Mouse (Mus musculus) small intestine, adult 2 months (tissue): Measurements from ENCODE around the gene Pias1. TPM values are rescaled to one million over a fixed set of nuclear protein-coding genes. Genes with fewer than 3 reads are reported as not detected.

Experiments used
- H3K27ac ChIP-seq: fragments of 200-500 bp; 2 replicates; pipeline ENCODE4 v1.5.1; 2012; ENCODE audit warnings: low read depth, low read length, control low read depth, inconsistent platforms; ENCODE audit not compliant: insufficient read depth
- H3K27me3 ChIP-seq: fragments of 200-500 bp; 2 replicates; pipeline ENCODE4 v1.6.1; 2012; ENCODE audit warnings: mild to moderate bottlenecking, moderate library complexity, low read length, inconsistent platforms; ENCODE audit not compliant: control insufficient read depth, insufficient read depth
- H3K36me3 ChIP-seq: fragments of 200-500 bp; 2 replicates; pipeline ENCODE4 v1.6.1; 2012; ENCODE audit warnings: mild to moderate bottlenecking, low read length, control low read depth, inconsistent platforms; ENCODE audit not compliant: control insufficient read depth, insufficient read depth
- H3K4me1 ChIP-seq: fragments of 200-500 bp; 2 replicates; pipeline ENCODE4 v1.6.1; 2012; ENCODE audit warnings: low read length, inconsistent platforms, mixed read lengths; ENCODE audit not compliant: control insufficient read depth, insufficient read depth, insufficient read length
- H3K4me3 ChIP-seq: fragments of 200-500 bp; 2 replicates; pipeline ENCODE4 v1.5.1; 2012; ENCODE audit warnings: low read depth, mild to moderate bottlenecking, control low read depth, inconsistent platforms, low read length, moderate library complexity
- CTCF ChIP-seq: fragments of 200-500 bp; IDR thresholded peaks from 2 replicates; pipeline ENCODE4 v1.5.1; 2012; ENCODE audit warnings: low read depth, mild to moderate bottlenecking, control low read depth, inconsistent platforms, low read length, moderate library complexity, mixed read lengths; ENCODE audit not compliant: insufficient replicate concordance, insufficient read length; ENCODE audit errors: extremely low read depth
- POLR2A ChIP-seq: fragments of 200-500 bp; IDR thresholded peaks from 2 replicates; pipeline ENCODE4 v1.6.1; 2012; ENCODE audit warnings: low read depth, mild to moderate bottlenecking, control low read depth, inconsistent platforms, low read length, moderate library complexity
- WGBS: fragments of 180-500 bp; shearing (Covaris S2); methylation state at CpG from one replicate; pipeline ENCODE4 v1.1.7; 2018; 5-methylcytosine and 5-hydroxymethylcytosine counted together
- polyA plus RNA-seq: library from polyadenylated mRNA; depleted of rRNA; stranded (reverse); fragments of >200 nt; gene quantifications from 2 replicates; pipeline ENCODE4 v1.2.3, GENCODE M21; 2012

Pias1 gene
- polyA plus RNA-seq, 1 experiment: 9.9 TPM

GRCm38 (mm10) chr9:62974439-62974838 is 13.3 kb downstream of the Pias1 start:
- no peak overlapping the region for H3K27ac ChIP-seq
- H3K4me3 ChIP-seq: no peak overlapping the region
- H3K36me3 ChIP-seq: no peaks in the 10 kb centered on the region
- WGBS: 97% methylated on average over 2 of the region's 2 CpGs
- TF ChIP-seq CTCF (peak; percentile 28; the same call in 1 of the 2 replicates), POLR2A (no peak)
- peaks cover 5% of the 10 kb centered on the region; the same call in 1 of the 2 replicates for H3K4me1 ChIP-seq
- H3K27me3 ChIP-seq: no peaks in the 10 kb centered on the region

- WGBS: 51% methylated on average over 10 of the region's 10 CpGs
- peak overlapping the region; percentile 51 for H3K27ac ChIP-seq
- peak; percentile 31; the same call in 1 of the 2 replicates for TF ChIP-seq CTCF
- no peak for TF ChIP-seq POLR2A
These were observed 15.5 kb downstream of the Pias1 start for GRCm38 (mm10) chr9:62972073-62972745.

GRCm38 (mm10) chr9:62970345-62970744 is 17.4 kb downstream of the Pias1 start:
- no peak overlapping the region for H3K27ac ChIP-seq
- H3K4me3 ChIP-seq: no peak overlapping the region
- peaks cover 7% of the 10 kb centered on the region; the same call in 1 of the 2 replicates for H3K4me1 ChIP-seq
- no peaks in the 10 kb centered on the region for H3K27me3 ChIP-seq
- no peaks in the 10 kb centered on the region for H3K36me3 ChIP-seq
- TF ChIP-seq POLR2A: no peak
- TF ChIP-seq CTCF: no peak

More at GRCm38 (mm10) chr9:62972073-62972745, 15.5 kb downstream of the Pias1 start:
- peaks cover 7% of the 10 kb centered on the region; the same call in 1 of the 2 replicates for H3K4me1 ChIP-seq
- no peak overlapping the region for H3K4me3 ChIP-seq
- no peaks in the 10 kb centered on the region for H3K36me3 ChIP-seq
- H3K27me3 ChIP-seq: no peaks in the 10 kb centered on the region

- WGBS: 91% methylated on average over 3 of the region's 3 CpGs
- peaks cover 6% of the 10 kb centered on the region; the same call in 1 of the 2 replicates for H3K4me1 ChIP-seq
- no peak overlapping the region for H3K27ac ChIP-seq
- H3K4me3 ChIP-seq: no peak overlapping the region
- no peak for TF ChIP-seq POLR2A
- TF ChIP-seq CTCF: no peak
- H3K36me3 ChIP-seq: no peaks in the 10 kb centered on the region
- no peaks in the 10 kb centered on the region for H3K27me3 ChIP-seq
These were observed 21.7 kb downstream of the Pias1 start for GRCm38 (mm10) chr9:62966018-62966417.

GRCm38 (mm10) chr9:62952713-62953112 is 35.0 kb downstream of the Pias1 start:
- H3K4me1 ChIP-seq: peaks cover 4% of the 10 kb centered on the region; the same call in 1 of the 2 replicates
- no peak overlapping the region for H3K4me3 ChIP-seq
- H3K27ac ChIP-seq: no peak overlapping the region
- no peaks in the 10 kb centered on the region for H3K27me3 ChIP-seq
- TF ChIP-seq POLR2A: no peak
- TF ChIP-seq CTCF: no peak
- peaks cover 8% of the 10 kb centered on the region for H3K36me3 ChIP-seq

GRCm38 (mm10) chr9:62945346-62945745 is 42.4 kb downstream of the Pias1 start:
- 0 out of 2 replicates have a peak, but pooled peaks cover 1% of the 10 kb centered on the region for H3K4me1 ChIP-seq
- TF ChIP-seq POLR2A (no peak), CTCF (no peak)
- H3K27me3 ChIP-seq: no peaks in the 10 kb centered on the region
- H3K27ac ChIP-seq: no peak overlapping the region
- H3K36me3 ChIP-seq: peaks cover 5% of the 10 kb centered on the region; the same call in 1 of the 2 replicates
- 85% methylated on average over 6 of the region's 6 CpGs for WGBS
- H3K4me3 ChIP-seq: no peak overlapping the region

GRCm38 (mm10) chr9:62944063-62944462 is 43.7 kb downstream of the Pias1 start:
- Histone ChIP-seq H3K36me3 (peaks cover 5% of the 10 kb centered on the region; the same call in 1 of the 2 replicates), H3K4me1 (0 out of 2 replicates have a peak, but pooled peaks cover 1% of the 10 kb centered on the region), H3K27ac (no peak overlapping the region), H3K4me3 (no peak overlapping the region), H3K27me3 (no peaks in the 10 kb centered on the region)
- no peak for TF ChIP-seq CTCF
- TF ChIP-seq POLR2A: no peak
- 98% methylated on average over 1 of the region's 1 CpGs for WGBS
